13 mouse cellular contexts compared by ENCODE assay signal in the genomic region with DNA sequence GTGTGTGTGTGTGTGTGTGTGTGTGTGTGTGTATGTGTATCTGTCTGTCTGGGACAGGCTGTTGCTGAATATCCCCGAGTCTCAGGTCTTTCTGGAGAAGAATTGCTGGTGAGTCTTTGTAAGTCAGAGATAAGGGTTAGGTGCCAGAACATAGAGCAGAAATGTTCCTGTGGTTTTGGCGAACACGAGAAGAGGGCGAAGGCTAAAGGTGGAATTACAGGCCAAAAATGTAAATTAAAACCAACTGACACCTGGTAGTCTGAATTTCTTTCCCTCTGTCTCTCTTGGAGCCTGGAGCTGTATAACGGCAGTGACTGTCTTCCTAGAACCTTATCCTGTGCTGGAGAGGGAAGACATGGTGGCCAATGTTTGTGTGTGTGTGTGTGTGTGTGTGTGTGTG.
"Had no signal": no experiment of that assay in that cellular context is flagged by ENCODE, and none has a peak within 500 bp of the region (broad histone marks: within the 10 kb centered on the region; RNA-seq: fewer than 3 reads in every experiment).

No protein-coding gene starts in this region.

- ATAC-seq: inflammation-experienced regulatory T-cells, adult 6 months; intestine, postnatal 0 days; midbrain, embryonic 15.5 days had no signal

- H3K9me3 ChIP-seq: limb, embryonic 13.5 days; midbrain, embryonic 15.5 days; neural tube, embryonic 12.5 days had no signal

- H3K4me2 ChIP-seq: limb, embryonic 13.5 days; midbrain, embryonic 11.5 days; midbrain, embryonic 15.5 days; neural tube, embryonic 12.5 days had no signal

- H3K27ac ChIP-seq: left cerebral cortex, adult 2 months; macrophage; midbrain, embryonic 15.5 days; neural tube, embryonic 12.5 days; stomach, postnatal 0 days had no signal

- DNase-seq: lung, adult 2 months; lung, postnatal 10 days; thymus, postnatal 4 days had no signal

- H3K4me3 ChIP-seq: left cerebral cortex, adult 2 months; limb, embryonic 13.5 days; megakaryocyte, embryonic 14.5 days; midbrain, embryonic 15.5 days; neural tube, embryonic 12.5 days had no signal

- H3K27me3 ChIP-seq: limb, embryonic 13.5 days; midbrain, embryonic 15.5 days; neural tube, embryonic 12.5 days had no signal

- H3K9ac ChIP-seq: limb, embryonic 13.5 days; midbrain, embryonic 15.5 days; neural tube, embryonic 12.5 days had no signal

- H3K36me3 ChIP-seq: limb, embryonic 13.5 days; midbrain, embryonic 15.5 days; neural tube, embryonic 12.5 days had no signal
